Mouse (Mus musculus) lung, embryonic 16.5 days (tissue): Measurements from ENCODE around the gene Cxcl2. TPM values are rescaled to one million over a fixed set of nuclear protein-coding genes. Genes with fewer than 3 reads are reported as not detected.

Source experiments
- ATAC-seq: fragments of 200-750 bp; cut with Nextera tagmentation; 2 replicates; pipeline ENCODE4 v1.8.0; 2017; ENCODE audit warnings: low read depth, mild to moderate bottlenecking, moderate library complexity
- H3K27ac ChIP-seq: fragments of 300-500 bp; sonication (generic); 2 replicates; pipeline ENCODE4 v1.5.1; 2014; ENCODE audit warnings: mild to moderate bottlenecking, control low read depth, low read length
- H3K27me3 ChIP-seq: fragments of 300-500 bp; sonication (generic); 2 replicates; pipeline ENCODE4 v1.6.1; 2014; ENCODE audit warnings: low read depth, low read length, mixed read lengths; ENCODE audit not compliant: control insufficient read depth, insufficient read depth
- H3K36me3 ChIP-seq: fragments of 300-500 bp; sonication (generic); 2 replicates; pipeline ENCODE4 v1.6.1; 2014; ENCODE audit warnings: low read length; ENCODE audit not compliant: control insufficient read depth, insufficient read depth
- H3K4me1 ChIP-seq: fragments of 300-500 bp; sonication (generic); replicated peaks from 2 replicates; pipeline ENCODE4 v1.6.1; 2014; ENCODE audit warnings: low read length, mixed read lengths; ENCODE audit not compliant: control insufficient read depth, insufficient read depth
- H3K4me2 ChIP-seq: fragments of 300-500 bp; sonication (generic); 2 replicates; pipeline ENCODE4 v1.6.1; 2014; ENCODE audit warnings: low read depth, low read length, control low read depth
- H3K4me3 ChIP-seq: fragments of 300-500 bp; sonication (generic); 2 replicates; pipeline ENCODE4 v1.5.1; 2014; ENCODE audit warnings: mild to moderate bottlenecking, low read length, control low read depth
- H3K9ac ChIP-seq: fragments of 300-500 bp; sonication (generic); 2 replicates; pipeline ENCODE4 v1.6.1; 2014; ENCODE audit warnings: low read length, control low read depth
- H3K9me3 ChIP-seq: fragments of 300-500 bp; sonication (generic); 2 replicates; pipeline ENCODE4 v1.6.1; 2016; ENCODE audit warnings: low read length; ENCODE audit not compliant: control insufficient read depth
- WGBS: fragments of 180-500 bp; shearing (Covaris S2); extraction: QIAGEN DNeasy Blood & Tissue Kit; methylation state at CpG from one replicate; pipeline ENCODE4 v1.1.7; 2014; 5-methylcytosine and 5-hydroxymethylcytosine counted together
- polyA plus RNA-seq: library from polyadenylated mRNA; unstranded; fragments of >200 nt; fragmentation: Nextera tagmentation; extraction: Ambion mirVana; gene quantifications from 2 replicates; pipeline ENCODE4 v1.2.1, GENCODE M21; 2015

The Cxcl2 gene
- polyA plus RNA-seq, 1 experiment from 2014 or later, result not detected

- 66% methylated on average over 8 of the region's 8 CpGs for WGBS
- Histone ChIP-seq H3K4me1 (no peaks in the 10 kb centered on the region), H3K27ac (no peak overlapping the region), H3K27me3 (no peaks in the 10 kb centered on the region), H3K9ac (no peak overlapping the region), H3K4me2 (no peak overlapping the region), H3K36me3 (no peaks in the 10 kb centered on the region), H3K4me3 (no peak overlapping the region), H3K9me3 (no peaks in the 10 kb centered on the region)
- no peak; the same call in 1 of the 2 replicates for ATAC-seq
Measured at GRCm38 (mm10) chr5:90876471-90877172, 27.0 kb upstream of the Cxcl2 start.

- Histone ChIP-seq H3K4me1 (no peaks in the 10 kb centered on the region), H3K4me3 (no peak overlapping the region), H3K9ac (no peak overlapping the region), H3K9me3 (no peaks in the 10 kb centered on the region), H3K27ac (no peak overlapping the region), H3K36me3 (no peaks in the 10 kb centered on the region), H3K27me3 (no peaks in the 10 kb centered on the region), H3K4me2 (no peak overlapping the region)
- no peak for ATAC-seq
Measured at GRCm38 (mm10) chr5:90877173-90877512, 26.5 kb upstream of the Cxcl2 start.

GRCm38 (mm10) chr5:90879307-90880014 is 24.2 kb upstream of the Cxcl2 start:
- peaks cover 1% of the 10 kb centered on the region; the same call in 1 of the 2 replicates for H3K4me1 ChIP-seq
- no peak overlapping the region for H3K4me2 ChIP-seq
- ATAC-seq, result no peak
- H3K9me3 ChIP-seq, result no peaks in the 10 kb centered on the region
- no peak overlapping the region for H3K4me3 ChIP-seq
- H3K27ac ChIP-seq, result no peak overlapping the region
- 67% methylated on average over 3 of the region's 3 CpGs for WGBS
- no peaks in the 10 kb centered on the region for H3K36me3 ChIP-seq
- no peaks in the 10 kb centered on the region for H3K27me3 ChIP-seq
- H3K9ac ChIP-seq, result no peak overlapping the region

- Histone ChIP-seq H3K4me1 (peaks cover 10% of the 10 kb centered on the region), H3K27ac (no peak overlapping the region), H3K4me2 (no peak overlapping the region), H3K27me3 (no peaks in the 10 kb centered on the region), H3K9ac (no peak overlapping the region), H3K9me3 (no peaks in the 10 kb centered on the region), H3K4me3 (no peak overlapping the region), H3K36me3 (no peaks in the 10 kb centered on the region)
- 81% methylated on average over 7 of the region's 7 CpGs for WGBS
- no peak for ATAC-seq
Measured at GRCm38 (mm10) chr5:90880335-90880850, 23.3 kb upstream of the Cxcl2 start.

- no peaks in the 10 kb centered on the region for H3K27me3 ChIP-seq
- no peaks in the 10 kb centered on the region for H3K36me3 ChIP-seq
- H3K4me2 ChIP-seq, result no peak overlapping the region
- WGBS, result 88% methylated on average over 4 of the region's 4 CpGs
- no peak for ATAC-seq
- no peaks in the 10 kb centered on the region for H3K9me3 ChIP-seq
- H3K4me3 ChIP-seq, result no peak overlapping the region
- H3K27ac ChIP-seq, result no peak overlapping the region
- H3K9ac ChIP-seq, result no peak overlapping the region
- H3K4me1 ChIP-seq, result peaks cover 12% of the 10 kb centered on the region
Measured at GRCm38 (mm10) chr5:90881021-90881420, 22.6 kb upstream of the Cxcl2 start.

GRCm38 (mm10) chr5:90881682-90882081 is 22.0 kb upstream of the Cxcl2 start:
- no peak overlapping the region for H3K4me2 ChIP-seq
- no peak for ATAC-seq
- no peaks in the 10 kb centered on the region for H3K9me3 ChIP-seq
- WGBS, result 80% methylated on average over 5 of the region's 5 CpGs
- H3K9ac ChIP-seq, result no peak overlapping the region
- no peak overlapping the region for H3K4me3 ChIP-seq
- H3K4me1 ChIP-seq, result peaks cover 12% of the 10 kb centered on the region
- H3K27me3 ChIP-seq, result no peaks in the 10 kb centered on the region
- H3K27ac ChIP-seq, result no peak overlapping the region
- H3K36me3 ChIP-seq, result no peaks in the 10 kb centered on the region

- no peaks in the 10 kb centered on the region for H3K27me3 ChIP-seq
- WGBS, result 88% methylated on average over 5 of the region's 5 CpGs
- no peak overlapping the region for H3K4me2 ChIP-seq
- H3K9me3 ChIP-seq, result no peaks in the 10 kb centered on the region
- no peaks in the 10 kb centered on the region for H3K36me3 ChIP-seq
- no peak overlapping the region for H3K4me3 ChIP-seq
- H3K27ac ChIP-seq, result no peak overlapping the region
- H3K9ac ChIP-seq, result no peak overlapping the region
- H3K4me1 ChIP-seq, result peaks cover 12% of the 10 kb centered on the region
- no peak for ATAC-seq
Measured at GRCm38 (mm10) chr5:90882146-90882545, 21.5 kb upstream of the Cxcl2 start.

- H3K4me3 ChIP-seq, result no peak overlapping the region
- peak; percentile 88 for ATAC-seq
Measured at GRCm38 (mm10) chr5:90884628-90885242, 18.9 kb upstream of the Cxcl2 start.

GRCm38 (mm10) chr5:90888661-90889060 is 15.0 kb upstream of the Cxcl2 start:
- no peak overlapping the region for H3K4me3 ChIP-seq
- H3K27me3 ChIP-seq, result no peaks in the 10 kb centered on the region; the same call in 1 of the 2 replicates
- WGBS, result 69% methylated on average over 5 of the region's 5 CpGs
- no peak overlapping the region for H3K9ac ChIP-seq
- H3K27ac ChIP-seq, result no peak overlapping the region
- no peak for ATAC-seq
- H3K9me3 ChIP-seq, result no peaks in the 10 kb centered on the region
- H3K4me2 ChIP-seq, result no peak overlapping the region
- no peaks in the 10 kb centered on the region for H3K36me3 ChIP-seq
- peaks cover 12% of the 10 kb centered on the region for H3K4me1 ChIP-seq

More at GRCm38 (mm10) chr5:90884628-90885242, 18.9 kb upstream of the Cxcl2 start:
- H3K4me2 ChIP-seq, result no peak overlapping the region
- H3K36me3 ChIP-seq, result no peaks in the 10 kb centered on the region
- WGBS, result 44% methylated on average over 2 of the region's 2 CpGs
- peaks cover 12% of the 10 kb centered on the region for H3K4me1 ChIP-seq
- no peak overlapping the region for H3K27ac ChIP-seq
- no peaks in the 10 kb centered on the region for H3K9me3 ChIP-seq
- no peak overlapping the region for H3K9ac ChIP-seq
- no peaks in the 10 kb centered on the region; the same call in 1 of the 2 replicates for H3K27me3 ChIP-seq
